Mouse (Mus musculus) cortical plate, adult 2 months (tissue): Measurements from ENCODE around the gene Scamp1.

ENCODE experiments used
- CTCF ChIP-seq: fragments of 200-500 bp; IDR thresholded peaks from 2 replicates; pipeline ENCODE4 v1.5.1; 2011; ENCODE audit warnings: mild to moderate bottlenecking, control low read depth, low read length; ENCODE audit not compliant: insufficient read depth; ENCODE audit errors: extremely low read depth
- POLR2A ChIP-seq: fragments of 200-500 bp; IDR thresholded peaks from 2 replicates; pipeline ENCODE4 v1.6.1; 2011; ENCODE audit warnings: mild to moderate bottlenecking, low read length, control low read depth; ENCODE audit not compliant: insufficient read depth; ENCODE audit errors: extremely low read depth

DNA sequence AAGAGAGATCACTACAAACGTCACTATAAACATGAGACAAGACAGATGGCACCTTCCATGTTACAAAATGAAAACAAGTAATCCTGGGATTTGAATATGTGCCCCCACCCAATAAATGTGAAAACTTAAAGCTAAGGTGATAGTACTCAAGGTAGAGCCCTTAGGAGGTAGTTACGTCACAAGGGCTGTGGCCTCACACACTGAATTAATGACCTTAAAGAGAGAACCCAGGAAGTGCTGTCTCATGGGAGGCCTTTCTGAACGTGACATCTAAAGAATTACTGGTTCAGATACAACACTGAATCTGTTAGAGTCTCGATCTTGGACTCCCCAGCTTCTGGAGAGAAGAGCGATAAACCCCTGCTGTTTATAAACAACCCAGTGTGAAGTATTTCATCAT lies 6.2 kb downstream of the Scamp1 start:
- TF ChIP-seq POLR2A: no peak
- no peak for TF ChIP-seq CTCF
